Mouse (Mus musculus) heart, embryonic 10.5 days (tissue): ENCODE measurements around the gene Il20ra. TPM values are rescaled to one million over a fixed set of nuclear protein-coding genes. Genes with fewer than 3 reads are reported as not detected.

ENCODE experiments used
- DNase-seq: peaks from one replicate; pipeline ENCODE4 v3.0.0-alpha.2; 2017; ENCODE audit warnings: low spot score
- H3K27ac ChIP-seq: fragments of 300-500 bp; sonication (generic); 2 replicates; pipeline ENCODE4 v1.5.1; 2016; ENCODE audit warnings: mild to moderate bottlenecking
- H3K27me3 ChIP-seq: fragments of 300-500 bp; sonication (generic); 2 replicates; pipeline ENCODE4 v1.6.1; 2016; ENCODE audit warnings: mild to moderate bottlenecking; ENCODE audit not compliant: poor library complexity, insufficient read depth, severe bottlenecking
- H3K36me3 ChIP-seq: fragments of 300-500 bp; sonication (generic); 2 replicates; pipeline ENCODE4 v1.6.1; 2016; ENCODE audit warnings: mild to moderate bottlenecking, moderate library complexity
- H3K4me1 ChIP-seq: fragments of 300-500 bp; sonication (generic); 2 replicates; pipeline ENCODE4 v1.6.1; 2016; ENCODE audit warnings: mild to moderate bottlenecking
- H3K4me3 ChIP-seq: fragments of 300-500 bp; sonication (generic); 2 replicates; pipeline ENCODE4 v1.5.1; 2016; ENCODE audit warnings: mild to moderate bottlenecking, moderate library complexity
- H3K9me3 ChIP-seq: fragments of 300-500 bp; sonication (generic); 2 replicates; pipeline ENCODE4 v1.6.1; 2016; ENCODE audit warnings: mild to moderate bottlenecking, moderate library complexity
- WGBS: fragments of 180-500 bp; shearing (Covaris S2); methylation state at CpG from one replicate; pipeline ENCODE4 v1.1.7; 2016; 5-methylcytosine and 5-hydroxymethylcytosine counted together
- polyA plus RNA-seq: library from polyadenylated mRNA; unstranded; fragments of >200 nt; fragmentation: Nextera tagmentation; extraction: Ambion mirVana; gene quantifications from 2 replicates; pipeline ENCODE4 v1.2.1, GENCODE M21; 2016

Gene Il20ra
- polyA plus RNA-seq = 0.20 and 0.26 TPM in 2 replicates

GRCm38 (mm10) chr10:19712421-19712836, at the start of gene Il20ra:
Gene Il20ra, plus strand, starts transcription at chr10:19712570.
- H3K36me3 ChIP-seq = no peaks in the 10 kb centered on the region
- no peaks in the 10 kb centered on the region for H3K9me3 ChIP-seq
- peak within 1 kb of the TSS; percentile 67 for H3K4me3 ChIP-seq
- H3K4me1 ChIP-seq = peaks cover 23% of the 10 kb centered on the region
- H3K27me3 ChIP-seq = peaks cover 54% of the 10 kb centered on the region
- peak within 1 kb of the TSS; percentile 36; the same call in 1 of the 2 replicates for H3K27ac ChIP-seq
- 2% methylated on average over 29 of the region's 29 CpGs for WGBS
- peak; percentile 77 for DNase-seq

GRCm38 (mm10) chr10:19668973-19669372, 43.4 kb upstream of the Il20ra start:
- 85% methylated on average over 5 of the region's 5 CpGs for WGBS
- Histone ChIP-seq H3K4me1 (no peaks in the 10 kb centered on the region), H3K4me3 (no peak overlapping the region), H3K27me3 (no peaks in the 10 kb centered on the region), H3K27ac (no peak overlapping the region), H3K36me3 (no peaks in the 10 kb centered on the region), H3K9me3 (no peaks in the 10 kb centered on the region)
- DNase-seq = no peak

- H3K9me3 ChIP-seq = no peaks in the 10 kb centered on the region
- no peaks in the 10 kb centered on the region for H3K27me3 ChIP-seq
- H3K27ac ChIP-seq = no peak overlapping the region
- H3K4me3 ChIP-seq = no peak overlapping the region
- no peak for DNase-seq
- H3K4me1 ChIP-seq = no peaks in the 10 kb centered on the region
- no peaks in the 10 kb centered on the region for H3K36me3 ChIP-seq
Observed at GRCm38 (mm10) chr10:19672015-19672414, 40.4 kb upstream of the Il20ra start.

- WGBS = 83% methylated on average over 1 of the region's 1 CpGs
- no peaks in the 10 kb centered on the region for H3K36me3 ChIP-seq
- no peaks in the 10 kb centered on the region for H3K27me3 ChIP-seq
- H3K27ac ChIP-seq = no peak overlapping the region
- no peak overlapping the region for H3K4me3 ChIP-seq
- H3K4me1 ChIP-seq = no peaks in the 10 kb centered on the region
- DNase-seq = no peak
- H3K9me3 ChIP-seq = no peaks in the 10 kb centered on the region
Observed at GRCm38 (mm10) chr10:19673146-19673545, 39.2 kb upstream of the Il20ra start.

- WGBS = 78% methylated on average over 3 of the region's 3 CpGs
Observed at GRCm38 (mm10) chr10:19687686-19688085, 24.7 kb upstream of the Il20ra start.

GRCm38 (mm10) chr10:19691287-19691686, 21.1 kb upstream of the Il20ra start:
- H3K4me1 ChIP-seq = peaks cover 16% of the 10 kb centered on the region
- H3K9me3 ChIP-seq = no peaks in the 10 kb centered on the region
- H3K36me3 ChIP-seq = no peaks in the 10 kb centered on the region
- H3K27me3 ChIP-seq = no peaks in the 10 kb centered on the region
- WGBS = 65% methylated on average over 3 of the region's 3 CpGs
- no peak overlapping the region for H3K4me3 ChIP-seq
- DNase-seq = no peak
- H3K27ac ChIP-seq = no peak overlapping the region

More at GRCm38 (mm10) chr10:19687686-19688085, 24.7 kb upstream of the Il20ra start:
- Histone ChIP-seq H3K27ac (no peak overlapping the region), H3K4me1 (peaks cover 10% of the 10 kb centered on the region), H3K27me3 (no peaks in the 10 kb centered on the region), H3K9me3 (no peaks in the 10 kb centered on the region), H3K4me3 (no peak overlapping the region), H3K36me3 (no peaks in the 10 kb centered on the region)
- DNase-seq = no peak

- Histone ChIP-seq H3K9me3 (no peaks in the 10 kb centered on the region), H3K4me3 (no peak overlapping the region), H3K36me3 (no peaks in the 10 kb centered on the region), H3K27ac (peak overlapping the region; percentile 29; the same call in 1 of the 2 replicates), H3K4me1 (peaks cover 16% of the 10 kb centered on the region), H3K27me3 (no peaks in the 10 kb centered on the region)
- DNase-seq = no peak
- WGBS = 51% methylated on average over 13 of the region's 13 CpGs
Observed at GRCm38 (mm10) chr10:19691771-19692170, 20.6 kb upstream of the Il20ra start.

- Histone ChIP-seq H3K27me3 (no peaks in the 10 kb centered on the region), H3K4me1 (peaks cover 16% of the 10 kb centered on the region), H3K36me3 (no peaks in the 10 kb centered on the region), H3K4me3 (no peak overlapping the region), H3K27ac (no peak overlapping the region), H3K9me3 (no peaks in the 10 kb centered on the region)
- WGBS = 81% methylated on average over 7 of the region's 7 CpGs
- DNase-seq = no peak
Observed at GRCm38 (mm10) chr10:19692332-19692731, 20.0 kb upstream of the Il20ra start.

- no peak overlapping the region for H3K27ac ChIP-seq
- H3K27me3 ChIP-seq = no peaks in the 10 kb centered on the region
- 51% methylated on average over 8 of the region's 8 CpGs for WGBS
- no peaks in the 10 kb centered on the region for H3K36me3 ChIP-seq
- DNase-seq = no peak
- no peaks in the 10 kb centered on the region for H3K9me3 ChIP-seq
- H3K4me3 ChIP-seq = no peak overlapping the region
- H3K4me1 ChIP-seq = peaks cover 16% of the 10 kb centered on the region
Observed at GRCm38 (mm10) chr10:19692988-19693387, 19.4 kb upstream of the Il20ra start.

- Histone ChIP-seq H3K4me3 (no peak overlapping the region), H3K4me1 (peaks cover 16% of the 10 kb centered on the region), H3K27me3 (no peaks in the 10 kb centered on the region), H3K9me3 (no peaks in the 10 kb centered on the region), H3K36me3 (no peaks in the 10 kb centered on the region), H3K27ac (no peak overlapping the region)
- WGBS = 69% methylated on average over 2 of the region's 2 CpGs
- DNase-seq = no peak
Observed at GRCm38 (mm10) chr10:19693629-19694028, 18.7 kb upstream of the Il20ra start.

- H3K4me1 ChIP-seq = 0 out of 2 replicates have a peak, but pooled peaks cover 5% of the 10 kb centered on the region
- H3K4me3 ChIP-seq = no peak overlapping the region
- no peaks in the 10 kb centered on the region for H3K36me3 ChIP-seq
- DNase-seq = no peak
- H3K27ac ChIP-seq = no peak overlapping the region
- H3K27me3 ChIP-seq = no peaks in the 10 kb centered on the region
- H3K9me3 ChIP-seq = no peaks in the 10 kb centered on the region
- 93% methylated on average over 1 of the region's 1 CpGs for WGBS
Observed at GRCm38 (mm10) chr10:19699331-19699730, 13.0 kb upstream of the Il20ra start.

- Histone ChIP-seq H3K27me3 (no peaks in the 10 kb centered on the region), H3K36me3 (no peaks in the 10 kb centered on the region), H3K27ac (no peak overlapping the region), H3K9me3 (no peaks in the 10 kb centered on the region), H3K4me1 (0 out of 2 replicates have a peak, but pooled peaks cover 5% of the 10 kb centered on the region), H3K4me3 (no peak overlapping the region)
- 73% methylated on average over 8 of the region's 8 CpGs for WGBS
- DNase-seq = no peak
Observed at GRCm38 (mm10) chr10:19704445-19704844, 7.9 kb upstream of the Il20ra start.

- Histone ChIP-seq H3K4me1 (peaks cover 14% of the 10 kb centered on the region; the same call in 1 of the 2 replicates), H3K27ac (no peak overlapping the region), H3K9me3 (no peaks in the 10 kb centered on the region), H3K27me3 (peaks cover 20% of the 10 kb centered on the region), H3K36me3 (no peaks in the 10 kb centered on the region), H3K4me3 (no peak overlapping the region)
- DNase-seq = peak; percentile 36
- WGBS = 52% methylated on average over 12 of the region's 12 CpGs
Observed at GRCm38 (mm10) chr10:19707768-19708167, 4.6 kb upstream of the Il20ra start.
